Mouse (Mus musculus) bone marrow macrophage, adult 2 months (primary cell): ENCODE measurements around the gene Cadm1.

Source experiments
- CTCF ChIP-seq: IDR thresholded peaks from 2 replicates; pipeline ENCODE4 v1.5.1; 2012; ENCODE audit warnings: low read depth, mild to moderate bottlenecking, low read length, moderate library complexity
- POLR2A ChIP-seq: IDR thresholded peaks from 2 replicates; pipeline ENCODE4 v1.6.1; 2012; ENCODE audit warnings: mild to moderate bottlenecking, low read depth, low read length, borderline replicate concordance

DNA sequence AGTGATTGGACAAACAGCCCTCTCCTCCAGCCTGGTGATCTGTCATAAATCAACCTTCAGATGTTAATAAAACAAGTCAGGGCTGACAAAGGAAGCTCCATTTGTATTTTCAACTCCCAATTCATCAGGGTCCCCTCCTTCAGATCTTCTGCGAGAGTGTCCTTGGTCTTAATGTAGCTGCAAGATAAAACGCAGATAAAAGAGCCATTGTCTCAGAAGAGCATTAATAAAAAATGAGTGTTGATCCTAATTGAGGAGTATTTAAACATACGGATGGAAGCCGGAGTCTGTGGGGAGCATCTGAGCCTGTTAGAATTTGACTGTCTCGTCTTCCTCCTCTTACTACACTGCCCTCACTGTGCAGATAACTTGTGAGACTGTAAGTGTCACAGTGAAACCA lies 234.9 kb downstream of the Cadm1 start:
- TF ChIP-seq POLR2A (no peak), CTCF (no peak)
